Mouse (Mus musculus): ENCODE results near the gene Htra1. TPM values are rescaled to one million over a fixed set of nuclear protein-coding genes. Genes with fewer than 3 reads are reported as not detected.

The Htra1 gene
- total and polyA plus RNA-seq, 3 experiments, result not detected

GRCm38 (mm10) chr7:130945730-130946129 is 9.8 kb downstream of the Htra1 start:
- H3K27me3 ChIP-seq (ENCODE audit: control insufficient read depth in 1 of 2, insufficient read depth in 2 of 2, low read length in 2 of 2), result no peaks in the 10 kb centered on the region
- no peak for DNase-seq (ENCODE audit: low read depth, low spot score)
- no peak overlapping the region for H3K4me3 ChIP-seq (ENCODE audit: control insufficient read depth in 1 of 2, insufficient read depth in 1 of 2, low read depth in 2 of 2, low read length in 2 of 2)
- no peak overlapping the region for H3K27ac ChIP-seq (ENCODE audit: control insufficient read depth, low read depth, low read length)
- no peaks in the 10 kb centered on the region for H3K79me2 ChIP-seq (ENCODE audit: control insufficient read depth, insufficient read depth, low read length, poor library complexity)
- TF ChIP-seq POLR2AphosphoS2 (IDR thresholded peaks at IDR 0.05; ENCODE audit: low read length), result no peak
- no peak for TF ChIP-seq MYB (IDR thresholded peaks at IDR 0.05; ENCODE audit: low read depth, low read length)
- TF ChIP-seq E2F4 (IDR thresholded peaks at IDR 0.05; ENCODE audit: borderline replicate concordance, low read depth, low read length), result no peak
- TF ChIP-seq TBP (IDR thresholded peaks at IDR 0.05; ENCODE audit: low read depth, low read length), result no peak
- no peak for TF ChIP-seq POLR2A (IDR thresholded peaks at IDR 0.05; ENCODE audit: control insufficient read depth in 1 of 2, insufficient read depth in 1 of 2, low read depth in 1 of 2, low read length in 2 of 2, poor library complexity in 1 of 2)
- no peak for TF ChIP-seq ZMIZ1 (IDR thresholded peaks at IDR 0.05; ENCODE audit: low read depth, low read length)
- no peak for TF ChIP-seq SIN3A (IDR thresholded peaks at IDR 0.05; ENCODE audit: low read length)
- no peak for TF ChIP-seq NELFE (IDR thresholded peaks at IDR 0.05; ENCODE audit: low read depth, low read length)
- no peak for TF ChIP-seq POLR2AphosphoS5 (IDR thresholded peaks at IDR 0.05; ENCODE audit: borderline replicate concordance, low read depth, low read length)
- no peaks in the 10 kb centered on the region for H3K4me1 ChIP-seq (ENCODE audit: control insufficient read depth in 1 of 2, insufficient read depth in 2 of 2, low read length in 2 of 2)
- no peaks in the 10 kb centered on the region for H3K36me3 ChIP-seq (ENCODE audit: control insufficient read depth in 1 of 2, insufficient read depth in 2 of 2, low read length in 2 of 2)
- no peak overlapping the region for H3K9ac ChIP-seq (ENCODE audit: control insufficient read depth, low read depth, low read length, poor library complexity, severe bottlenecking)
- H3K9me3 ChIP-seq (replicated peaks; ENCODE audit: insufficient read depth, low read length), result no peaks in the 10 kb centered on the region

- no peaks in the 10 kb centered on the region for H3K36me3 ChIP-seq (ENCODE audit: control insufficient read depth in 1 of 2, insufficient read depth in 2 of 2, low read length in 2 of 2)
- no peaks in the 10 kb centered on the region for H3K4me1 ChIP-seq (ENCODE audit: control insufficient read depth in 1 of 2, insufficient read depth in 2 of 2, low read length in 2 of 2)
- no peak for TF ChIP-seq ETS1 (IDR thresholded peaks at IDR 0.05; ENCODE audit: low read depth, low read length)
- TF ChIP-seq UBTF (IDR thresholded peaks at IDR 0.05; ENCODE audit: borderline replicate concordance, insufficient read depth, low read depth, low read length), result no peak
- no peak for TF ChIP-seq POLR2AphosphoS5 (IDR thresholded peaks at IDR 0.05; ENCODE audit: borderline replicate concordance, low read depth, low read length)
- TF ChIP-seq ZMIZ1 (IDR thresholded peaks at IDR 0.05; ENCODE audit: low read depth, low read length), result no peak
- no peak for TF ChIP-seq KAT2A (conservative IDR thresholded peaks at IDR 0.05; ENCODE audit: low read depth, low read length)
- TF ChIP-seq USF2 (IDR thresholded peaks at IDR 0.05; ENCODE audit: borderline replicate concordance in 1 of 2, insufficient read depth in 1 of 2, low read depth in 1 of 2, low read length in 2 of 2), result no peak
- no peak for TF ChIP-seq MYC (IDR thresholded peaks at IDR 0.05; ENCODE audit: low read depth, low read length)
- no peak for TF ChIP-seq BHLHE40 (IDR thresholded peaks at IDR 0.05; ENCODE audit: borderline replicate concordance, low read depth, low read length)
- no peak for TF ChIP-seq SIN3A (IDR thresholded peaks at IDR 0.05; ENCODE audit: low read length)
- TF ChIP-seq JUND (IDR thresholded peaks at IDR 0.05; ENCODE audit: low read depth, low read length), result no peak
- TF ChIP-seq MAZ (IDR thresholded peaks at IDR 0.05; ENCODE audit: low read depth, low read length), result no peak
- TF ChIP-seq USF1 (IDR thresholded peaks at IDR 0.05; ENCODE audit: low read depth, low read length), result no peak
- TF ChIP-seq CTCF (IDR thresholded peaks at IDR 0.05 in 2 of 3, conservative IDR thresholded peaks at IDR 0.05 in 1 of 3; ENCODE audit: control insufficient read depth in 1 of 3, insufficient read depth in 1 of 3, low read depth in 2 of 3, low read length in 3 of 3, poor library complexity in 1 of 3, severe bottlenecking in 1 of 3), result no peak
- TF ChIP-seq ZC3H11A (IDR thresholded peaks at IDR 0.05; ENCODE audit: low read depth, low read length), result no peak
- TF ChIP-seq TCF12 (IDR thresholded peaks at IDR 0.05; ENCODE audit: low read depth, low read length), result no peak
- no peak overlapping the region for H3K9ac ChIP-seq (ENCODE audit: control insufficient read depth, low read depth, low read length, poor library complexity, severe bottlenecking)
- no peaks in the 10 kb centered on the region for H3K79me2 ChIP-seq (ENCODE audit: control insufficient read depth, insufficient read depth, low read length, poor library complexity)
- H3K27me3 ChIP-seq (ENCODE audit: control insufficient read depth in 1 of 2, insufficient read depth in 2 of 2, low read length in 2 of 2), result no peaks in the 10 kb centered on the region
- no peak overlapping the region for H3K27ac ChIP-seq (ENCODE audit: control insufficient read depth, low read depth, low read length)
- H3K9me3 ChIP-seq (replicated peaks; ENCODE audit: insufficient read depth, low read length), result no peaks in the 10 kb centered on the region
- no peak overlapping the region for H3K4me3 ChIP-seq (ENCODE audit: control insufficient read depth in 1 of 2, insufficient read depth in 1 of 2, low read depth in 2 of 2, low read length in 2 of 2)
- no peak for DNase-seq (ENCODE audit: low read depth, low spot score)
These were observed 10.4 kb downstream of the Htra1 start for GRCm38 (mm10) chr7:130946303-130946702.
